Mouse (Mus musculus) frontal cortex, postnatal 14 days (tissue): ENCODE measurements around the gene Fam69b.

ENCODE experiments used
- DNase-seq, 2 experiments: peaks; one replicate each; pipeline ENCODE4 v3.0.0; 2022; ENCODE audit warnings: low spot score in 2 of 2

Fam69b gene

GRCm38 (mm10) chr2:26627921-26628739 is at the start of gene Fam69b:
Gene Fam69b, plus strand, starts transcription at chr2:26628457.
- DNase-seq: peak; percentile 71 to 80

- DNase-seq: no peak
These were observed 48.5 kb upstream of the Fam69b start, which contains the start of gene Egfl7 for GRCm38 (mm10) chr2:26579714-26580113. Gene Egfl7, plus strand, starts transcription at chr2:26580014.

GRCm38 (mm10) chr2:26580751-26581150 is 47.5 kb upstream of the Fam69b start:
- no peak for DNase-seq

- no peak for DNase-seq
These were observed 46.1 kb upstream of the Fam69b start for GRCm38 (mm10) chr2:26582203-26582602.

GRCm38 (mm10) chr2:26582741-26583140 is 45.5 kb upstream of the Fam69b start:
- DNase-seq: no peak

GRCm38 (mm10) chr2:26583640-26584039 is 44.6 kb upstream of the Fam69b start:
- no peak for DNase-seq

- DNase-seq: no peak
These were observed 42.5 kb upstream of the Fam69b start for GRCm38 (mm10) chr2:26585713-26586112.

- DNase-seq: peak; percentile 36 to 55
These were observed 41.8 kb upstream of the Fam69b start, which contains the start of gene Gm20532 for GRCm38 (mm10) chr2:26586294-26587043. Gene Gm20532, plus strand, starts transcription at chr2:26586639.

GRCm38 (mm10) chr2:26587044-26587405 is 41.2 kb upstream of the Fam69b start:
- DNase-seq: no peak

- DNase-seq: no peak
These were observed 39.7 kb upstream of the Fam69b start for GRCm38 (mm10) chr2:26588573-26588972.

- DNase-seq: no peak
These were observed 39.0 kb upstream of the Fam69b start for GRCm38 (mm10) chr2:26589284-26589683.

GRCm38 (mm10) chr2:26590282-26590681 is 38.0 kb upstream of the Fam69b start:
- DNase-seq: no peak

- no peak for DNase-seq
These were observed 37.3 kb upstream of the Fam69b start for GRCm38 (mm10) chr2:26590962-26591361.

GRCm38 (mm10) chr2:26591416-26591815 is 36.8 kb upstream of the Fam69b start:
- no peak for DNase-seq

- no peak for DNase-seq
These were observed 34.8 kb upstream of the Fam69b start for GRCm38 (mm10) chr2:26593211-26594021.

- no peak for DNase-seq
These were observed 34.3 kb upstream of the Fam69b start for GRCm38 (mm10) chr2:26594022-26594346.

- no peak for DNase-seq
These were observed 33.8 kb upstream of the Fam69b start for GRCm38 (mm10) chr2:26594461-26594933.

GRCm38 (mm10) chr2:26594934-26595724 is 33.1 kb upstream of the Fam69b start:
- DNase-seq: no peak

GRCm38 (mm10) chr2:26595725-26596435 is 32.4 kb upstream of the Fam69b start:
- no peak for DNase-seq

- DNase-seq: no peak
These were observed 31.4 kb upstream of the Fam69b start for GRCm38 (mm10) chr2:26596898-26597297.

GRCm38 (mm10) chr2:26597810-26598209 is 30.4 kb upstream of the Fam69b start:
- no peak for DNase-seq
